Mouse (Mus musculus): ENCODE measurements at regions not wholly inside any gene's neighbourhood (a gene's known extent, or its start where the extent isn't known, plus 50 kb on each side); places are given as distances from the start of the nearest gene placed in this dataset.

- TF ChIP-seq CTCF (IDR thresholded peaks at IDR 0.05; ENCODE audit: low read depth) = no peak
- TF ChIP-seq EP300 (IDR thresholded peaks at IDR 0.05; ENCODE audit: low read depth) = no peak
These were observed 92.4 kb upstream of the Glrp1 start for GRCm38 (mm10) chr1:88602241-88602640.
